Mouse (Mus musculus) forebrain, embryonic 14.5 days (tissue): ENCODE measurements at regions not wholly inside any gene's neighbourhood (a gene's known extent, or its start where the extent isn't known, plus 50 kb on each side); places are given as distances from the start of the nearest gene placed in this dataset.
"Not testable (repeated sequence)": the region's sequence is repeated elsewhere in the genome, so short reads cannot be mapped to it uniquely, and the experiment has no call there.

ENCODE experiments used
- ATAC-seq: fragments of 200-750 bp; cut with Nextera tagmentation; 2 replicates; pipeline ENCODE4 v1.8.0; 2017; ENCODE audit warnings: mild to moderate bottlenecking, moderate library complexity
- DNase-seq: peaks from one replicate; pipeline ENCODE4 v3.0.0-alpha.2; 2015; ENCODE audit warnings: low spot score
- H3K27ac ChIP-seq: fragments of 300-500 bp; sonication (generic); 2 replicates; pipeline ENCODE4 v1.5.1; 2014; ENCODE audit warnings: low read depth, mild to moderate bottlenecking, control low read depth, low read length, moderate library complexity
- H3K27me3 ChIP-seq: fragments of 300-500 bp; sonication (generic); replicated peaks from 2 replicates; pipeline ENCODE4 v1.6.1; 2014; ENCODE audit warnings: low read length, control low read depth, mixed read lengths; ENCODE audit not compliant: control insufficient read depth, insufficient read depth
- H3K36me3 ChIP-seq: fragments of 300-500 bp; sonication (generic); 2 replicates; pipeline ENCODE4 v1.6.1; 2014; ENCODE audit warnings: low read length, control low read depth; ENCODE audit not compliant: control insufficient read depth, insufficient read depth
- H3K4me1 ChIP-seq: fragments of 300-500 bp; sonication (generic); 2 replicates; pipeline ENCODE4 v1.6.1; 2014; ENCODE audit warnings: antibody characterized with exemption, low read length, control low read depth; ENCODE audit not compliant: control insufficient read depth, insufficient read depth
- H3K4me2 ChIP-seq: fragments of 300-500 bp; sonication (generic); 2 replicates; pipeline ENCODE4 v1.6.1; 2014; ENCODE audit warnings: mild to moderate bottlenecking, control low read depth, low read length
- H3K4me3 ChIP-seq: fragments of 300-500 bp; sonication (generic); 2 replicates; pipeline ENCODE4 v1.5.1; 2014; ENCODE audit warnings: low read depth, low read length, control low read depth
- H3K9ac ChIP-seq: fragments of 300-500 bp; sonication (generic); 2 replicates; pipeline ENCODE4 v1.6.1; 2014; ENCODE audit warnings: mild to moderate bottlenecking, low read length, control low read depth, moderate library complexity
- H3K9me3 ChIP-seq: fragments of 300-500 bp; sonication (generic); replicated peaks from 2 replicates; pipeline ENCODE4 v1.6.1; 2016; ENCODE audit warnings: low read length, control low read depth, mixed read lengths; ENCODE audit not compliant: control insufficient read depth
- WGBS: fragments of 180-500 bp; shearing (Covaris S2); extraction: QIAGEN DNeasy Blood & Tissue Kit; methylation state at CpG from one replicate; pipeline ENCODE4 v1.1.7; 2014; 5-methylcytosine and 5-hydroxymethylcytosine counted together

- H3K4me1 ChIP-seq, H3K9ac ChIP-seq, H3K4me3 ChIP-seq, H3K27ac ChIP-seq, DNase-seq, H3K27me3 ChIP-seq, H3K36me3 ChIP-seq, H3K9me3 ChIP-seq, H3K4me2 ChIP-seq, ATAC-seq: not testable (repeated sequence)
- 82% methylated on average over 1 of the region's 1 CpGs for WGBS
Observed at GRCm38 (mm10) chr12:46215328-46215727, 603.4 kb downstream of the Nova1 start.

DNA sequence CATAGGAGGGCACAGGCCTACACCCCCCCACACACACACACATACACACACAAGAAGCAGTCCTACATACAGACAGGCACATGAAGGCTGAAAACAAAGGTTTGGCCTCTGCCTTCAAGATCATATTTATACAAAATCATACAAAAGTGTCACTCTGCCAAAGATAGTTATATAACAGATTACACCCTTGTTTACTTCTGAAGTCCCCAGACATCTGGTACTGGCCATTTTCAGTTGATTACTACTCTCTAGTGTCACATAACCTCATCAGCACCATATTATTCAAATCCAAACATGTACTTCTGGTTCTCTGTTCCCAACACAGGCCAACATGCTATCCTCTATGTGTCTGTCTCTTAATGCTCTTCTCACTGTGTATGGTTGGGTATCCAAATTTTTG is 619.7 kb downstream of the Nova1 start:
- no peaks in the 10 kb centered on the region for H3K4me1 ChIP-seq
- no peak overlapping the region for H3K4me3 ChIP-seq
- no peak overlapping the region for H3K9ac ChIP-seq
- no peaks in the 10 kb centered on the region for H3K36me3 ChIP-seq
- H3K9me3 ChIP-seq = no peaks in the 10 kb centered on the region
- ATAC-seq (no peak), DNase-seq (no peak)
- H3K4me2 ChIP-seq = no peak overlapping the region
- no peak overlapping the region for H3K27ac ChIP-seq
- H3K27me3 ChIP-seq = no peaks in the 10 kb centered on the region

DNA sequence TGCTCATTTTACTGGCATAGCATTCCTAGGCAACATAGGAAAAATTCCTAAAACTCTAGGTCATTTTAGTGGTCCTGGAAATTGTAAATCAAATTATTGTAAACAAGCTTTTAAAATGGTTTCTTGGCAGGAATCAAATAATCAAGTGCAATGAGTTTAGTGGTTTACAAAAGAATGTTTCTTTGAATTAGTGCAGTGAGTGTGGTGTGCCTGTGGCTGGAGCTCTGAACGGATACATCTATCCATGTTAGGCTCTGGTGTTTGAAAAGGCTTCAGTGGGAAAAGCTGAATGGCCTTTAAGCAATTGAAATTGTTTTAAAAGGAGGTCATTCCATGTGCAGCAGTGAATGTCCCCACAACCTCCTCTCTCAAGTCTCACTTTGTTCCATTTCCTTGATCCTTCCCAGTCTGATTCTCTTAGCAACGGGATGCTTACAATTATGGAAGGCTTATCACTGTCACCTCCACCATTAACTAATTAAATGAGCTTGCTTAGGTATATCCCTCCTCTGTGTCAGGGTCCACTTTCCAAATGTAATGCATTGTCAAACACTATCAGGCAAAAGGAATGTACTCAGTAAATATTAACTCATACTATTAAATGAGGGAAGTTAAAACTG is 621.1 kb downstream of the Nova1 start:
- Histone ChIP-seq H3K36me3 (no peaks in the 10 kb centered on the region), H3K4me1 (no peaks in the 10 kb centered on the region), H3K27ac (no peak overlapping the region), H3K4me3 (no peak overlapping the region), H3K9me3 (no peaks in the 10 kb centered on the region), H3K9ac (no peak overlapping the region), H3K27me3 (no peaks in the 10 kb centered on the region), H3K4me2 (no peak overlapping the region)
- WGBS = 36% methylated on average over 2 of the region's 2 CpGs
- DNase-seq (peak; percentile 47), ATAC-seq (no peak)

DNA sequence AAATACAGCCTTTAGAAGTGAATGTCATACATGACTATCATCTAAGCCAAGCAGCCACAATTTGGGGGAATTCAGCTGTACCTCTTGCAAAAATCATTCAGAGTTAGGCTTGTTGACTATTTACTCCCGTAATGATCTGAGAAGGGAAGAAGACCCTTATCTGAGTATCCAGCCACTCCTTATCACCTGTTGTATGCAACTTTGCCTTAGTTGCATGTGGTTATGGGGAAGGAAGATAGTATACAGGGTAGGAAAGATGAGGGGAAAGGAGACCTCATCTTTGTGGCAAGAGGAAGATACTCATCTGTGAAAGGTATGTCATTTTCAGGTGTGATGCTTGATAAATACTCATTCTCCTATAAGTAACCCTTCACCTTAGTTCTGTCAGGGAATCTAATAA is 624.6 kb downstream of the Nova1 start:
- DNase-seq (no peak), ATAC-seq (no peak)
- H3K4me3 ChIP-seq = no peak overlapping the region
- whole genome bisulfite sequencing = 97% methylated on average over 1 of the region's 1 CpGs
- H3K36me3 ChIP-seq = no peaks in the 10 kb centered on the region
- H3K27ac ChIP-seq = no peak overlapping the region
- no peak overlapping the region for H3K9ac ChIP-seq
- no peaks in the 10 kb centered on the region for H3K9me3 ChIP-seq
- H3K27me3 ChIP-seq = no peaks in the 10 kb centered on the region
- H3K4me1 ChIP-seq = no peaks in the 10 kb centered on the region
- H3K4me2 ChIP-seq = no peak overlapping the region
